Mouse (Mus musculus) small intestine, adult 2 months (tissue): ENCODE data around the gene Megf11.

ENCODE experiments used
- CTCF ChIP-seq: fragments of 200-500 bp; IDR thresholded peaks from 2 replicates; pipeline ENCODE4 v1.5.1; 2012; ENCODE audit warnings: low read depth, mild to moderate bottlenecking, control low read depth, inconsistent platforms, low read length, moderate library complexity, mixed read lengths; ENCODE audit not compliant: insufficient replicate concordance, insufficient read length; ENCODE audit errors: extremely low read depth
- POLR2A ChIP-seq: fragments of 200-500 bp; IDR thresholded peaks from 2 replicates; pipeline ENCODE4 v1.6.1; 2012; ENCODE audit warnings: low read depth, mild to moderate bottlenecking, control low read depth, inconsistent platforms, low read length, moderate library complexity

- TF ChIP-seq POLR2A = no peak
- TF ChIP-seq CTCF = no peak
Measured at GRCm38 (mm10) chr9:64623361-64623760, 237.9 kb downstream of the Megf11 start.
